Mouse (Mus musculus): Measurements from ENCODE around the gene Gm9999. TPM values are rescaled to one million over a fixed set of nuclear protein-coding genes. Genes with fewer than 3 reads are reported as not detected.

Gm9999 gene
- polyA plus RNA-seq, 1 experiment from 2014 or later, result not detected

DNA sequence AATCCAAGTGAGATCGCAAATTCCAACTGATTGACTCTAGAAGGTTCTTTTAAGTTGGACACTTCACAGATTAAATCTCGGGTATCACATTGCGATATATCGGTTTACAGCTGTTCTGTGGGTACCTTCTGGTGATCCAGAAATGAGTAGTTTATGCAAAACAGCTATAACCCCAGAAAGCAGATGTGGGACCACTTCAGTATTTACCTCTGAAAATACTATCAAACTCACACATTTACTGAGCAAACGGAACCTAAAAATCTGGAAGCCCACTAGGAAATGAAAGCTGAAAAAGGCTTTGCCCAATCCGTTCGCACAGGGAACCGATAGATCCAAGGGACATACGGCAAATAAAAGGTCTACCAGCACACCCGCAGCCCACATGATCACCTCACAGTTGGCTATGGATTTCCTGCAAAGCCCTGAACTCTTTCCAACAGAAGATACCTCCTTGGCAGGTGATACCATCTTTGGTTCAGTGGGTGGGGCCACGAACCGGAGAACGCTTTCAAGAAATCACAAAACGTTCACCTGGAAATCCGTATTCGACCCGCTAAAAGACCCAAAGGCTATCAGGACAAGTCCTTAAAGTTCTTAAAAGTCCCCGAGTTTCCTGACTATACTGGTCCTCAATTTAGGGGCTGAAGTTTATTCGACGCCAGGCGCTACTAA is 23.9 kb downstream of the Gm9999 start:
- WGBS, result 18% methylated on average over 21 of the region's 21 CpGs
- H3K27me3 ChIP-seq (replicated peaks; ENCODE audit: control insufficient read depth, insufficient read depth, low read length), result no peaks in the 10 kb centered on the region
- peaks cover 42% of the 10 kb centered on the region for H3K4me1 ChIP-seq (replicated peaks; ENCODE audit: control insufficient read depth, insufficient read depth, low read length)
- peak overlapping the region; percentile 91 for H3K4me3 ChIP-seq (replicated peaks; ENCODE audit: low read length)
- H3K9me3 ChIP-seq (ENCODE audit: control insufficient read depth, low read length), result no peaks in the 10 kb centered on the region
- peak overlapping the region; percentile 91 for H3K27ac ChIP-seq (ENCODE audit: low read length)
- no peaks in the 10 kb centered on the region for H3K36me3 ChIP-seq (ENCODE audit: control insufficient read depth, insufficient read depth)
- ATAC-seq, result no peak
- H3K9ac ChIP-seq (replicated peaks; ENCODE audit: low read depth, low read length), result peak overlapping the region; percentile 78
- peak overlapping the region; percentile 97 for H3K4me2 ChIP-seq (ENCODE audit: low read length)

DNA sequence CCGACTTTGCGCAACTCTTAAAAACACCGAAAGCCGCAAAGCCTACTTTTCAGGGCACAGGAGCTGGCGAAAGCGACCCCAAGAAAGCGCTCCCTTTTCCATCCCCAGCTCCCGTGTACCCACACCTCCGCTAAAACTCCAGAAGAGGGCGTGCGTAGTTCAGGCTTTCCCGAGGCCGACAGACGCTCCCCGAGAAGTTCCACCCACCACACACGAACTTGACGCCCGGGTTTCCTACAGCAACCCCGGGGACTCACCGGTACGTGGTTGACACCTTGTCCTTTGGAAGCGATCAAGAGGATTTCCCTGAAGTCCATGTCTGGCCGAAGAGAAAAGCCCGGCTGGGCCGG is 24.4 kb downstream of the Gm9999 start:
- peak overlapping the region; percentile 78 for H3K9ac ChIP-seq (replicated peaks; ENCODE audit: low read depth, low read length)
- peak overlapping the region; percentile 97 for H3K4me2 ChIP-seq (ENCODE audit: low read length)
- ATAC-seq, result peak; percentile 38
- 0% methylated on average over 25 of the region's 25 CpGs for WGBS
- H3K27me3 ChIP-seq (replicated peaks; ENCODE audit: control insufficient read depth, insufficient read depth, low read length), result no peaks in the 10 kb centered on the region
- H3K36me3 ChIP-seq (ENCODE audit: control insufficient read depth, insufficient read depth), result no peaks in the 10 kb centered on the region
- H3K9me3 ChIP-seq (ENCODE audit: control insufficient read depth, low read length), result no peaks in the 10 kb centered on the region
- peaks cover 36% of the 10 kb centered on the region for H3K4me1 ChIP-seq (replicated peaks; ENCODE audit: control insufficient read depth, insufficient read depth, low read length)
- peak overlapping the region; percentile 91 for H3K4me3 ChIP-seq (replicated peaks; ENCODE audit: low read length)
- peak overlapping the region; percentile 91 for H3K27ac ChIP-seq (ENCODE audit: low read length)

DNA sequence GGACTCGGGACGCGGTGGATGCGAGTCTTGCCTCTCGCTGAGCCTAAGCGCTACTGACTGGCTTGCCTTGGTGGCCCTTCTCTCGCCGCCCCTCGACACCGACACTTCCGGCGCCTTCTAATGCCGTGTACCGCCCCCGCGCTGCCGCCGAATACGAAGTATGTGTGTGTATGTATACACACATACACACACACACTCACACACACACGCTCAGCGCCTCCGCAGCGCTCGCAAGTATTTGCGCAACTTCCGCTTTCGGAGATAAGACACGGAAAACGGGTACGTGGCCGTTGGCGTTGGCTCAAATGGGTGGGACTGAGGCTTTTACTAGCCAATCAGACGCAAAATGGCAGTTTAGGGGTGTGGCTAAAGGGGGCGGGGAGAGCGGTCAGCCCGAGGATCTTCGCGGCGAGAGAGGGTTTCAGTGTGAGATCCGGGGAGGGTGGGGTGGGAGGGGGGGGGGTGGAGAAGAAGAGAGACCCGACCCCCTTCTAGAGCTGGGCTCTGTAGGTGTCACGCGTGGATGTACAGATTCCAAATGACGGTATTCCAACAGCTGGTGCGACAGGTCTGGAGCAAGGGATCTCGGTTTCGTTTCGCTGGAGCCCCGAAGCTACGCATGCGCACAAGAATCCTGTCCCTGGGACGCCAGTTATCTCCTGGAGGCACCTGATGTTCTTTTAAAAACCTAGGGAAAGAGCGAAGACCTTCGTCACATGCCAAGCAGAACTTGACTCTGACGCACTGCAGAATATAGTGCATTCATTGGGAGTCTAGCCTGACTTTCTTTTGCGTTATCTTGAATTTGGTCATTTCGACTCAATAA is 25.0 kb downstream of the Gm9999 start, which contains the start of gene Spty2d1:
Gene Spty2d1, minus strand, starts transcription at position 244 of the 826 bp plus-strand sequence.
- Histone ChIP-seq H3K4me2 (ENCODE audit: low read length) (peak within 1 kb of the TSS; percentile 97), H3K4me3 (replicated peaks; ENCODE audit: low read length) (peak within 1 kb of the TSS; percentile 91), H3K36me3 (ENCODE audit: control insufficient read depth, insufficient read depth) (no peaks in the 10 kb centered on the region), H3K27me3 (replicated peaks; ENCODE audit: control insufficient read depth, insufficient read depth, low read length) (no peaks in the 10 kb centered on the region), H3K4me1 (replicated peaks; ENCODE audit: control insufficient read depth, insufficient read depth, low read length) (peaks cover 30% of the 10 kb centered on the region), H3K27ac (ENCODE audit: low read length) (peak within 1 kb of the TSS; percentile 91), H3K9me3 (ENCODE audit: control insufficient read depth, low read length) (no peaks in the 10 kb centered on the region), H3K9ac (replicated peaks; ENCODE audit: low read depth, low read length) (peak within 1 kb of the TSS; percentile 78)
- WGBS, result under 1% methylated on average over 57 of the region's 57 CpGs
- ATAC-seq, result peak; percentile 95

DNA sequence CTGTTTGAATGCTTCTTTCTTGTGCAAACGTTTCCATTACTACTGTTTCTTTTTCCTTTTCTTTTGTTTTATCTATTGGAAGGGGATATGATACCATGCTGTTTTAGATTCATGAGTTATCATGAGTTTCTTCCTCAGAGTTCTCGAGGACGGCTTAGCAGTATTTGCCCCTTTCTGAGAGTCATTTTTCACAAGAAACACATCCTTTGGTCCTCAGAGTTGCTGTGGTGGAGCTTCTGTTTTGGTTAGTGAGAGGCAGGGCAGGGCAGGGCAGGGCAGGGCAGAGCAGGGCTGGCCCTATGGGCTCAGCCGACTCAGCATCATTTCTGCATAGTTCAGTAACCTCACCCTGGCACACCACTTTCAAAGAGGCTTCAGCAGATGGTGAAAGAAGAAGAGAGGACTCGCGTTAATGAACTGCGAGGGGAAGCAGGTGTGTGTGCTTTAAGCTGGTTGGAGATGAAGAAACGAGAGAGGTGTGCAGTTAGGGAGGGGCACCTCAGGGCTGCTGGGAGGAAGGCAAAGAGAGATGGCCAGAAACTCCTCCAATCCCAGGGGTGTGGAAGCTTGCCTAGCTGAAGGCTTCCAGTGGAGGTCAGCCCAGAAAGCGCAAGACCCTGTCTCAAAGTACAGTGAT is 29.9 kb downstream of the Gm9999 start:
- WGBS, result 60% methylated on average over 9 of the region's 9 CpGs
- H3K9me3 ChIP-seq (ENCODE audit: control insufficient read depth, low read length), result no peaks in the 10 kb centered on the region
- no peak overlapping the region for H3K9ac ChIP-seq (replicated peaks; ENCODE audit: low read depth, low read length)
- H3K4me1 ChIP-seq (replicated peaks; ENCODE audit: control insufficient read depth, insufficient read depth, low read length), result peaks cover 20% of the 10 kb centered on the region
- no peaks in the 10 kb centered on the region for H3K36me3 ChIP-seq (ENCODE audit: control insufficient read depth, insufficient read depth)
- no peak overlapping the region for H3K4me2 ChIP-seq (ENCODE audit: low read length)
- ATAC-seq, result no peak
- H3K27ac ChIP-seq (ENCODE audit: low read length), result no peak overlapping the region
- H3K27me3 ChIP-seq (replicated peaks; ENCODE audit: control insufficient read depth, insufficient read depth, low read length), result no peaks in the 10 kb centered on the region
- no peak overlapping the region for H3K4me3 ChIP-seq (replicated peaks; ENCODE audit: low read length)

DNA sequence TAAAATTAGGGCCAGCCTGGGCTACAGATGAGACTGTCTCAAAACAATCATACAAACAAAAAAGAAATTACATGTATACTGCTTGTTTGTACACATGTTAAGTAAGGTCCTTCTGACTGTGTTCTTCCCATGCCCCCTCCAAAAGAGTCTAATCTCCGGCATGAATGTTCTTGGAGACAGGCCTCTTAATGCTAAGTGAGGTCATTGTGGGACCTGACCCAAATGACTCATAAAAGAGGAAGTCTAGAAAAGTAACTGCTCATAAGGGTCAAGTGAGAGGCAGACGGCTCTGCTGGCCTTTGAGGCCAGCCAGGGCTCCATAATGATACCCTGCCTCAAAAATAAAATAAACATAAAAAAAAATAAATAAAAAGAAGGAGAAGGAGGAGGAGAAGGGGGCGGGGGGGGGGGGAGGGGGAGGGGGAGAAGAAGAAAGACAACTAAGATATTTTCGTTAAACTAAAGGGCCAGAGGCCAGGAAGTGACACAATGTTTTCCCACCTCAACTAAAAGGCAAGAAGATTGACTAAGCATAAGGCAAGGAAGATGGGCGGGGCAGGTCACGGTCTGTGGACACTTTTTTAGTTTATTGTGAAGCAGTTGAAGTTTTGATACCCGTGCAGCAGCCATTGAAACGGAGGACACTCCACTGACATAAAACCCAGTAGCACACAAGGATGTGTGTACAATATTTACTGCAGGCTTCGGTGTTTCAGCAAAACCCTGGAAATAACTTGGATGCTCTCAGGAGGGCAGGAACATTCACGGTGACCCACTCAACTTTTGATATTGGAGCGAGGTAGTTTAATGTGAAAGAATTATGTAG is 31.4 kb downstream of the Gm9999 start:
- 56% methylated on average over 10 of the region's 11 CpGs for WGBS
- Histone ChIP-seq H3K36me3 (ENCODE audit: control insufficient read depth, insufficient read depth) (no peaks in the 10 kb centered on the region), H3K4me1 (replicated peaks; ENCODE audit: control insufficient read depth, insufficient read depth, low read length) (peaks cover 9% of the 10 kb centered on the region), H3K27me3 (replicated peaks; ENCODE audit: control insufficient read depth, insufficient read depth, low read length) (no peaks in the 10 kb centered on the region), H3K9ac (replicated peaks; ENCODE audit: low read depth, low read length) (no peak overlapping the region), H3K27ac (ENCODE audit: low read length) (no peak overlapping the region), H3K4me3 (replicated peaks; ENCODE audit: low read length) (no peak overlapping the region), H3K9me3 (ENCODE audit: control insufficient read depth, low read length) (no peaks in the 10 kb centered on the region), H3K4me2 (ENCODE audit: low read length) (no peak overlapping the region)
- ATAC-seq, result no peak

DNA sequence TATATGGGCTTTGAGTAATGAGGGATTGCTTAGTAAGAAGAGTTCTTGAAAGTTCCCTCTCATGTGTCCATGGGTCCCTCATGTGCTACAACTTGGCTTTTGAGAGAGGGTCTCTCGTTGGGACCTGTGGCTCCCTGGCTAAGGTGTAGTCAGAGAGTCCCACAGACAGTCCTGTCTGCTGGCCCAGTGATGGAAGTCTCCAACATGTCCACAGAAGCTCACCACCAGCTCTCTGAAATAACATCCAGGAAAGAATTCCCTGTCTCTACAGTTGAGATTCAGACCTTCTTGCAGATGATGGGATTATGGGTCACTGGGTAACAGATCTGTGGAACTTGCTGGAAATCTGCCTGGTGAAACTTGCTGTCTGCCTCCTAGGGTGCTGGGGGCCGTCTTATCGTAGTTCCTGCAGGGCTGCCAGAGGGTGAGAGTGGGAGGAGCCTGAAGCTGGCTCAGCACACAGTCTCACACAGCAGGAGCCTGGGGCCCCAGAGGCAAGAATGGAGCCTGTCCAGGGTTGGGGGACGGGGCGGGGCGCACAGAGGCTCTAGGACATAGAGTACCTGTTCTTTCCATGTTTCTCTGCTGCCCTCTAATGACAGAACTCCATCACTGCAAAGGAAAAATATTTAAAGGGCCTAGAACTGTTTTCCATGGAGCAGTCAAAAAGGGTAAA is 32.1 kb downstream of the Gm9999 start:
- 7% methylated on average over 6 of the region's 6 CpGs for WGBS
- Histone ChIP-seq H3K36me3 (ENCODE audit: control insufficient read depth, insufficient read depth) (no peaks in the 10 kb centered on the region), H3K27ac (ENCODE audit: low read length) (0 out of 2 replicates have a peak overlapping the region, but pooled peaks have one; percentile 19)

DNA sequence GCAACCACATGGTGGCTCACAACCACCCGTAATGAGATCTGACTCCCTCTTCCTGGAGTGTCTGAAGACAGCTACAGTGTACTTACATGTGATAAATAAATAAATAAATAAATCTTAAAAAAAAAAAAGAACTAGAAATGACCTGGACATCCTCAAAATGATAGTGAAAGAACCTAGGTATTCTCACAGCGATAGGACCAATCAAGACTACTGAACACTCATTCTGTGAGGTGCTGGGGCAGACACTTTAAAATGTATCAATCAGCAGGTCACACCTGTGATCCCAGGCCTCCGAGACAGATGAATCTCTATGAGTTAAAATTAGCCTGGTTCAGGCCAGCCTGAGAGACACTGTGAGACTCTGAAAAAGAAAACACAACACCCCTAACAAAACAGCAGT is 33.2 kb downstream of the Gm9999 start:
- Histone ChIP-seq H3K9me3 (ENCODE audit: control insufficient read depth, low read length) (no peaks in the 10 kb centered on the region), H3K27me3 (replicated peaks; ENCODE audit: control insufficient read depth, insufficient read depth, low read length) (no peaks in the 10 kb centered on the region), H3K4me3 (replicated peaks; ENCODE audit: low read length) (no peak overlapping the region), H3K9ac (replicated peaks; ENCODE audit: low read depth, low read length) (no peak overlapping the region), H3K4me2 (ENCODE audit: low read length) (no peak overlapping the region), H3K36me3 (ENCODE audit: control insufficient read depth, insufficient read depth) (no peaks in the 10 kb centered on the region), H3K27ac (ENCODE audit: low read length) (no peak overlapping the region), H3K4me1 (replicated peaks; ENCODE audit: control insufficient read depth, insufficient read depth, low read length) (peaks cover 5% of the 10 kb centered on the region)
- 71% methylated on average over 3 of the region's 3 CpGs for WGBS
- ATAC-seq, result no peak

More for the DNA sequence above, 32.1 kb downstream of the Gm9999 start:
- peak overlapping the region; percentile 46; the same call in 1 of the 2 replicates for H3K9ac ChIP-seq (replicated peaks; ENCODE audit: low read depth, low read length)
- H3K27me3 ChIP-seq (replicated peaks; ENCODE audit: control insufficient read depth, insufficient read depth, low read length), result no peaks in the 10 kb centered on the region
- H3K4me3 ChIP-seq (replicated peaks; ENCODE audit: low read length), result peak overlapping the region; percentile 23; the same call in 1 of the 2 replicates
- H3K9me3 ChIP-seq (ENCODE audit: control insufficient read depth, low read length), result no peaks in the 10 kb centered on the region
- peak; percentile 94 for ATAC-seq
- peaks cover 5% of the 10 kb centered on the region for H3K4me1 ChIP-seq (replicated peaks; ENCODE audit: control insufficient read depth, insufficient read depth, low read length)
- peak overlapping the region; percentile 57 for H3K4me2 ChIP-seq (ENCODE audit: low read length)

DNA sequence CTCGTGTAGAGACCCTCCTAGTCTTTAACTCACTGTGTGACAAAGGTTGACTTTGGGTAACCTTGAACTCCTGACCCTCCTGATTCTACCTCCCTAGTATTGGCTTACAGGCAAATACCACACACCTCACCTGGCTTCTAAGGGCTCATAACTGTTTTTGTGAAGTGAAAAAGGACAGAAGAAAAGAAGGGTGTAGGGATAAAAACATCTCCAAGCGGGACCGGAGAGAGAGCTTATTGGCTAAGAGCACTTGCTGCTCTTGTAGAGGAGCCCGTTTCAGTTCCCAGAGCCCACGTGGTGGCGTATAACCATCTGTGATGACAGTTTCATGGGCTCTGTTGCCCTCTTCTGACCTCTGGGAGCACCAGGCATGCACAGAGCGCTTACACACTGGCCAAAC is 33.8 kb downstream of the Gm9999 start:
- H3K27ac ChIP-seq (ENCODE audit: low read length), result no peak overlapping the region
- no peaks in the 10 kb centered on the region for H3K27me3 ChIP-seq (replicated peaks; ENCODE audit: control insufficient read depth, insufficient read depth, low read length)
- H3K4me1 ChIP-seq (replicated peaks; ENCODE audit: control insufficient read depth, insufficient read depth, low read length), result peaks cover 5% of the 10 kb centered on the region
- no peak overlapping the region for H3K4me2 ChIP-seq (ENCODE audit: low read length)
- 84% methylated on average over 7 of the region's 7 CpGs for whole genome bisulfite sequencing
- ATAC-seq, result no peak
- no peaks in the 10 kb centered on the region for H3K36me3 ChIP-seq (ENCODE audit: control insufficient read depth, insufficient read depth)
- H3K9ac ChIP-seq (replicated peaks; ENCODE audit: low read depth, low read length), result no peak overlapping the region
- H3K4me3 ChIP-seq (replicated peaks; ENCODE audit: low read length), result no peak overlapping the region
- no peaks in the 10 kb centered on the region for H3K9me3 ChIP-seq (ENCODE audit: control insufficient read depth, low read length)

All from forebrain, embryonic 16.5 days (tissue).